Mouse (Mus musculus): ENCODE measurements at regions not wholly inside any gene's neighbourhood (a gene's known extent, or its start where the extent isn't known, plus 50 kb on each side); places are given as distances from the start of the nearest gene placed in this dataset.

DNA sequence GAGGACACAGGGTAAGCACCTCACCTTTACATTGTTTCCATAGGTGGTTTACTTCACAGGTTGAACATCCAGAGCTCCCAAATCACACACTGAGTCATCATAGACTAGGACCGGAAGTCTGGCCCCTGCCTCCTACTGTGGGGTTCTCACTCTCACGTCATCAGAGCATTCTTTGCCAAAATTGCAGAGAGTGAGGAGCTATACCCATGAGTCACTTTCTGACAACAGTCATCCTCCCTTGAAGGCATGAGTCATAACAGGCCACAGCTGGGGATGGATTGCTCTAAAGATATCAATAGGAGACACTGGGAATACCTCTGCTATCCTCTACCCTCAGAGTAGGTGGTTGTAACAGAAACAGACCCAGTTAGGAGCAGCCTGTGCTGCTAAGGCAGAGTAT lies 166.6 kb upstream of the Mamld1 start:
- TF ChIP-seq HCFC1 (IDR thresholded peaks at IDR 0.05; ENCODE audit: borderline replicate concordance, insufficient read depth, low read length) (no peak), ZC3H11A (IDR thresholded peaks at IDR 0.05; ENCODE audit: borderline replicate concordance, low read depth, low read length) (no peak)
